Mouse (Mus musculus) frontal cortex, postnatal 36 days (tissue): Measurements from ENCODE around the gene Adam1b.

Experiments used
- DNase-seq, 2 experiments: peaks; one replicate each; pipeline ENCODE4 v3.0.0; 2022; ENCODE audit warnings: low spot score in 2 of 2

The Adam1b gene

GRCm38 (mm10) chr5:121500719-121501118 lies 2.5 kb downstream of the Adam1b start:
- DNase-seq, result no peak

- peak; percentile 64 to 89 for DNase-seq
Measured at GRCm38 (mm10) chr5:121493305-121493704, 9.9 kb downstream of the Adam1b start.

- no peak for DNase-seq
Measured at GRCm38 (mm10) chr5:121484801-121485200, 18.4 kb downstream of the Adam1b start.

GRCm38 (mm10) chr5:121477680-121478079 lies 25.6 kb downstream of the Adam1b start:
- DNase-seq, result peak in 1 of 2 experiments; percentile 42

GRCm38 (mm10) chr5:121476040-121476439 lies 27.2 kb downstream of the Adam1b start:
- no peak for DNase-seq

GRCm38 (mm10) chr5:121474610-121475009 lies 28.6 kb downstream of the Adam1b start:
- no peak for DNase-seq

- DNase-seq, result no peak
Measured at GRCm38 (mm10) chr5:121472411-121472810, 30.8 kb downstream of the Adam1b start.

GRCm38 (mm10) chr5:121469566-121469965 lies 33.7 kb downstream of the Adam1b start:
- no peak for DNase-seq

- no peak for DNase-seq
Measured at GRCm38 (mm10) chr5:121463601-121464250, 39.5 kb downstream of the Adam1b start.

- no peak for DNase-seq
Measured at GRCm38 (mm10) chr5:121462967-121463366, 40.3 kb downstream of the Adam1b start.

- no peak for DNase-seq
Measured at GRCm38 (mm10) chr5:121462171-121462502, 41.1 kb downstream of the Adam1b start.

GRCm38 (mm10) chr5:121461339-121462170 lies 41.7 kb downstream of the Adam1b start:
- DNase-seq, result no peak

GRCm38 (mm10) chr5:121455510-121456265 lies 47.5 kb downstream of the Adam1b start:
- no peak for DNase-seq

- no peak for DNase-seq
Measured at GRCm38 (mm10) chr5:121454503-121454782, 48.8 kb downstream of the Adam1b start.

GRCm38 (mm10) chr5:121453743-121454502 lies 49.3 kb downstream of the Adam1b start:
- no peak for DNase-seq

GRCm38 (mm10) chr5:121452906-121453305 lies 50.3 kb downstream of the Adam1b start:
- no peak for DNase-seq

- peak; percentile 98 to 99 for DNase-seq
Measured at GRCm38 (mm10) chr5:121452026-121452869, 51.0 kb downstream of the Adam1b start, which contains the start of gene Erp29. Gene Erp29 (minus strand): TSS chr5:121452506.

GRCm38 (mm10) chr5:121451644-121452025 lies 51.6 kb downstream of the Adam1b start, which contains the start of gene Tmem116:
Gene Tmem116 (plus strand): TSS chr5:121451893.
- no peak for DNase-seq

GRCm38 (mm10) chr5:121451203-121451602 lies 52.0 kb downstream of the Adam1b start:
- DNase-seq, result no peak

GRCm38 (mm10) chr5:121450476-121450875 lies 52.8 kb downstream of the Adam1b start:
- DNase-seq, result no peak
